Mouse (Mus musculus): ENCODE results near the gene Capzb. TPM values are rescaled to one million over a fixed set of nuclear protein-coding genes. Genes with fewer than 3 reads are reported as not detected.

Gene Capzb
- polyA plus RNA-seq, 1 experiment from 2014 or later: 382 TPM

DNA sequence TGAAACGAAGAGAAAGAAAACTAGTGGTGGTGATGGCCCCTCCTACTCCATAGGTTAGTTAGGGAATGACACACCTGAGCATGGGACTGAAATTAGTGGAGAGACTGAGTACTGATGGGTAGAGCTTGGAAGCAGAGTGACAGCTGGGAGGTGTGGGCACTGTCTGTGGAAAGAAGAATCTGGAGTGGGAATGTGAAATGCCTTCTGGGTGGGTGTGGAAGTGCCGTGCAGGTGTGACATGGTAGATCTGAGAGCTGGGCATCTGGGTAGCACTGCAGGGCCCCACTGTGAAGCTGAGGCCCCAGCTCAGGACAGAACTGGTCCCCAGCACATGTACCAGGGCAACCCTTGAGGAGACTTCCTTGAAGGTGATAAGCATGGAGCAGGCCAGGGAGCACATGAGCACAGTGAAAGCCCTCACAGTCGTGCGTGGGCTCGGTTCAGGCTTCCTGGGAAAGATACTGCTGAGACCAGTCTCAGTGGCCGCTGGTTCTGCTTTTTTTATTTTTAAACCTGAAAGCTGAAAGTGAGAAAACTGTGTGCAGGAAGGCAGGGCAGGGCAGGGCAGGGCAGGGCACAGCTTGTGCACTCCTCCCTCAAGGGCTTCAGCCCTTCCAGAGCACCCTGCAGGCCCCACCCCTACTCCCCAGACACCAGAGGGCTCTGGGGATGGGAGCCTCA is 66.1 kb downstream of the Capzb start:
- no peak overlapping the region for H3K9ac ChIP-seq (ENCODE audit: low read length)
- no peaks in the 10 kb centered on the region for H3K9me3 ChIP-seq (replicated peaks; ENCODE audit: control insufficient read depth, low read length)
- H3K4me1 ChIP-seq (ENCODE audit: control insufficient read depth, insufficient read depth, low read length): no peaks in the 10 kb centered on the region
- no peak overlapping the region for H3K27ac ChIP-seq (ENCODE audit: low read length)
- peaks cover 28% of the 10 kb centered on the region for H3K36me3 ChIP-seq (ENCODE audit: control insufficient read depth, insufficient read depth)
- no peak overlapping the region for H3K4me3 ChIP-seq (ENCODE audit: low read length)
- no peak overlapping the region for H3K4me2 ChIP-seq (ENCODE audit: low read depth, low read length)
- ATAC-seq (replicated peaks; ENCODE audit: extremely low read depth, insufficient read depth, low FRiP score): no peak
- H3K27me3 ChIP-seq (ENCODE audit: control insufficient read depth, insufficient read depth, low read length): no peaks in the 10 kb centered on the region
- WGBS: 69% methylated on average over 6 of the region's 6 CpGs

DNA sequence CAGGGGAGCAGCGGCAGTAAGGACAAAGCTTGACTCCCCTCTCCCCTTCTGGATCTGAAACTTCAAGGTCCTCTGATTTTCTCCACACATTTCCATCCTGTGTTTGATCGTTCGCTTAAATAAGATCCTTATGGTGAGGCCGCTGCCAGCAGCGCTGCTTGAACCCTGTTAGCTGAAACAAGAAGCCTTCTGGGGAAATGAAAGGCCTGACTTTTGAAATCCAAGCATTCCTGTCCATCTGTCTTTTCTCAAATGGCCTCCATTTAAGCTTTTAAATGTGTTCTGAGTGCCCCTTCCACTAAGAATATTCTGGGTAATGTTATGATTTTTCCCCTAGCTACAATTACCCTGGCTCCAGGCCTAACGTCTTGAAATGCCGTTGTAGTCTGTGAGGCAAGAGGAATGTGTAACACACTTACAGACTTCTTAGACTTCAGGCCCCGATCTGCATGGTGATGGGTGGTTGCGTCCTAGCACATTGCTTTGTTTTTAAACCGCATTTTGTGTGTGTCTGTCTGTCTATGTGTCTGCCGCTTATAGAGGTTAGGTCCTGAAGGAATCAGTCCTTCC is 66.7 kb downstream of the Capzb start:
- Histone ChIP-seq H3K4me3 (ENCODE audit: low read length) (no peak overlapping the region), H3K4me2 (ENCODE audit: low read depth, low read length) (no peak overlapping the region), H3K9me3 (replicated peaks; ENCODE audit: control insufficient read depth, low read length) (no peaks in the 10 kb centered on the region), H3K4me1 (ENCODE audit: control insufficient read depth, insufficient read depth, low read length) (no peaks in the 10 kb centered on the region), H3K27ac (ENCODE audit: low read length) (no peak overlapping the region), H3K9ac (ENCODE audit: low read length) (no peak overlapping the region), H3K27me3 (ENCODE audit: control insufficient read depth, insufficient read depth, low read length) (no peaks in the 10 kb centered on the region), H3K36me3 (ENCODE audit: control insufficient read depth, insufficient read depth) (peaks cover 34% of the 10 kb centered on the region)
- ATAC-seq (replicated peaks; ENCODE audit: extremely low read depth, insufficient read depth, low FRiP score): no peak
- WGBS: 81% methylated on average over 11 of the region's 11 CpGs

DNA sequence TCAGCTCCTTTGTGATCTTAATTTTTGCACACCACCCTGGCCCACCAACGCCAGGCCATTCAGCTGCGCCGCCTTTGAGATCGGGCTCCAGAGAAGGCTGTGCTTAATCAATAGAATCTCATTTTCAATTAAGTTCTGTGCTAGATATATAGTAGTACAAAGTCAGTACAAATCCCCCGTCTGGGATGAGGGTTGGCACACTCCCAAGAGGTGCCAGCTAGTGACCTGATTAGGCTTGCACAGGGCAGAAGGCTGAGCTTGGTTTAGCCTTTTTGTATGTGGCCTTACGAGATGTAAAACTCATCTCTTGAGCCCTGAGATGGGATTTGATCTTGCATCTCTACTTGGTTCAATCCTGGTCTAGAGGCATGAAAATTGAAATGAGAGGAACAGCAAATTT is 70.3 kb downstream of the Capzb start:
- no peak for ATAC-seq (replicated peaks; ENCODE audit: extremely low read depth, insufficient read depth, low FRiP score)
- H3K9me3 ChIP-seq (replicated peaks; ENCODE audit: control insufficient read depth, low read length): no peaks in the 10 kb centered on the region
- H3K9ac ChIP-seq (ENCODE audit: low read length): no peak overlapping the region
- H3K4me2 ChIP-seq (ENCODE audit: low read depth, low read length): no peak overlapping the region
- peaks cover 30% of the 10 kb centered on the region for H3K36me3 ChIP-seq (ENCODE audit: control insufficient read depth, insufficient read depth)
- no peak overlapping the region for H3K4me3 ChIP-seq (ENCODE audit: low read length)
- no peak overlapping the region for H3K27ac ChIP-seq (ENCODE audit: low read length)
- H3K27me3 ChIP-seq (ENCODE audit: control insufficient read depth, insufficient read depth, low read length): no peaks in the 10 kb centered on the region
- H3K4me1 ChIP-seq (ENCODE audit: control insufficient read depth, insufficient read depth, low read length): no peaks in the 10 kb centered on the region
- 90% methylated on average over 6 of the region's 6 CpGs for WGBS

DNA sequence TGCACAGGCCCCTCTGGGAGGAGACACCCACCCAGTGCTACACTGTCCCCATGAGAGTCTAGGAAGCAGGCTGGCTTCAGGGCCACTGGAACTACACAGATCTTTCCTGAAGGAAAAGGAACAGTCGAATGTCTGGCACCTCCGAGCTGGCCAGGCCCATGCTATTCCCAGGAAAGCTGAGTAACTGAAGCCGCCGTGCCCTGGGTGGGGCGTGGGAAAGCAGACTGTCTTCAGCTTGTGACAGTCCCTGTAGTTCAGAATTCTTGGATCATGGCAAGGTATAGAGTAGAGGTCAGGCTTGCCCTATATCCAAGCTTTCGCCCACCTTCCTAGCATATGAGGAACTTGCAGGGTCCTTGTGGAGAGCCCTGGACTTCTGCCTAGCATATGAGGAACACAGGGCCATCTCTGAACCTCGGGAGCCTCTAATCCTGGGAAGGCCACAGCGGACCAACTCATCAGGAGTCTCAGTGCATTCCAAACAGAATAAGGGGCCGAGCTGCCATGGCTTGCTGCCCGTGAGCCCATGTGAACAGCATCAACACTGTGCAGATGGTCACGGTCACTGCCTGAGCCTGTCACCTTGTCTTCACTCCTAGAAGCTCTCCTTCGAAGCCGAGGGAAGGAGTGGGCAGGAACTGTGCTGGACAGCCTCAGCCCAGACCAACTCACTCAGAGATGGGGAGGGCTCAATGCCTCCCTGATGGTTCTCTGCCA is 73.2 kb downstream of the Capzb start:
- Histone ChIP-seq H3K9me3 (replicated peaks; ENCODE audit: control insufficient read depth, low read length) (no peaks in the 10 kb centered on the region), H3K27me3 (ENCODE audit: control insufficient read depth, insufficient read depth, low read length) (no peaks in the 10 kb centered on the region), H3K36me3 (ENCODE audit: control insufficient read depth, insufficient read depth) (peaks cover 25% of the 10 kb centered on the region), H3K9ac (ENCODE audit: low read length) (no peak overlapping the region), H3K4me2 (ENCODE audit: low read depth, low read length) (no peak overlapping the region), H3K27ac (ENCODE audit: low read length) (no peak overlapping the region), H3K4me1 (ENCODE audit: control insufficient read depth, insufficient read depth, low read length) (no peaks in the 10 kb centered on the region), H3K4me3 (ENCODE audit: low read length) (no peak overlapping the region)
- ATAC-seq (replicated peaks; ENCODE audit: extremely low read depth, insufficient read depth, low FRiP score): no peak
- WGBS: 76% methylated on average over 13 of the region's 13 CpGs

DNA sequence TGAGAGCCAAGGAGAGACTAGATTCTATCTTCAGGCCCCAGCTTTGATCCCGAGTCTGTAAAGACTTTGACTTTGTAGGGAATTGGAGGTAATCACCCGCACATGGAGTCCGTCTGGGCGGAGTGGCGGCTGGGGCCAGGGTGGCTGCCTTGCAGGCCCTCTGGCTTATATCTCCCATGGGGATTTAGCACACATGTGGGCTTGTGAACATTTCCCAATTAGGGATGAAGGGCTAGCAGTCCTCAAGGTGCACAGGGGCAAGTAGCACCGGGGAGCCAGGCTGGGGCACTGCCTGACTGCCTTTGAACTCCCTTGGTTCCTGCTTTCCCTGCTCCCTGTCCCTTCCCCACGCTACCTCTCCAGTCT is 73.8 kb downstream of the Capzb start:
- no peak for ATAC-seq (replicated peaks; ENCODE audit: extremely low read depth, insufficient read depth, low FRiP score)
- no peak overlapping the region for H3K4me2 ChIP-seq (ENCODE audit: low read depth, low read length)

DNA sequence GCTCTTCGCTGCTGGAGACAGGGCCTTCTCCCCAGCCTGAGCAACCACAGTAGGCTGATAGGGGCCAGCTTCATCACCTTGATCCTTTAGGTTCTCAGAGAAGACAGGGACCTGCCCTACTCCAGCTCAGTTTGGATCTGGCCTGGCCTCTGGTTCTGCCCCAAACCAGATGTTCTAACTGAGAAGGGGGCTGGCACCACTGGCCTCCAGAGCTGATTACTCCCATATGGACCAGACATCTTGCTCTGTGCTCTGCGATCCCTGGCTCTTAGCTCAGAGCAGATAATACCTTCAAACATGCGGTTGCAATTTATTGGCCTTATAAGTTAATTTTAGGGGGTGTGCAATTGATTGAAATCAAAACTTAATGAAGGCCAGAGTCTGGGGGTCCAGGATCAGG is 74.6 kb downstream of the Capzb start:
- H3K9ac ChIP-seq (ENCODE audit: low read length): no peak overlapping the region
- H3K4me2 ChIP-seq (ENCODE audit: low read depth, low read length): no peak overlapping the region
- H3K27me3 ChIP-seq (ENCODE audit: control insufficient read depth, insufficient read depth, low read length): no peaks in the 10 kb centered on the region
- H3K4me3 ChIP-seq (ENCODE audit: low read length): no peak overlapping the region
- H3K27ac ChIP-seq (ENCODE audit: low read length): no peak overlapping the region
- H3K4me1 ChIP-seq (ENCODE audit: control insufficient read depth, insufficient read depth, low read length): peaks cover 6% of the 10 kb centered on the region
- no peak for ATAC-seq (replicated peaks; ENCODE audit: extremely low read depth, insufficient read depth, low FRiP score)
- H3K36me3 ChIP-seq (ENCODE audit: control insufficient read depth, insufficient read depth): peaks cover 23% of the 10 kb centered on the region
- H3K9me3 ChIP-seq (replicated peaks; ENCODE audit: control insufficient read depth, low read length): no peaks in the 10 kb centered on the region
- WGBS: 68% methylated on average over 3 of the region's 3 CpGs

More for the DNA sequence above, 73.8 kb downstream of the Capzb start:
- Histone ChIP-seq H3K36me3 (ENCODE audit: control insufficient read depth, insufficient read depth) (peaks cover 25% of the 10 kb centered on the region), H3K4me3 (ENCODE audit: low read length) (no peak overlapping the region), H3K27ac (ENCODE audit: low read length) (no peak overlapping the region), H3K9ac (ENCODE audit: low read length) (no peak overlapping the region), H3K4me1 (ENCODE audit: control insufficient read depth, insufficient read depth, low read length) (peaks cover under 1% of the 10 kb centered on the region; the same call in 1 of the 2 replicates), H3K9me3 (replicated peaks; ENCODE audit: control insufficient read depth, low read length) (no peaks in the 10 kb centered on the region), H3K27me3 (ENCODE audit: control insufficient read depth, insufficient read depth, low read length) (no peaks in the 10 kb centered on the region)
- WGBS: 81% methylated on average over 7 of the region's 7 CpGs

DNA sequence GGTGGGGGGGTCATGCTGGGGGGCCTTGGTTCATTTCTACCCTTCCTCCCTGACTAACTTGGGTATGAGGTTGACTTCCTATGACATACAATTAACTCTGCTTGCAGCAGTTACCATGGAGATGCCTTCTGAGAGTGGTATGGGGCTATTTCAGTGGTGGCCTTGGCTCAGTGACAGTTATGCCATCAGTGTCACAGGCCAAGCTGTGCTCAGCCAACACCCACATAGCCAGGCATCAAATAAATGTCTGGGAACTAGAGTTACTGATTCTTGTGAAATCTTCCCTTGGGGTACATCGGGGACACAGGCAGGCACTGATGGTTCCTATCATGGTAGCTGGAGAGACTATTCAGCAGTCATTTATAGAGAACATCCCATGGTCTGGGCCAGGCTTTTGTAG is 75.5 kb downstream of the Capzb start:
- no peak for ATAC-seq (replicated peaks; ENCODE audit: extremely low read depth, insufficient read depth, low FRiP score)
- peaks cover 19% of the 10 kb centered on the region for H3K36me3 ChIP-seq (ENCODE audit: control insufficient read depth, insufficient read depth)
- H3K4me2 ChIP-seq (ENCODE audit: low read depth, low read length): no peak overlapping the region
- H3K27ac ChIP-seq (ENCODE audit: low read length): no peak overlapping the region
- no peaks in the 10 kb centered on the region for H3K27me3 ChIP-seq (ENCODE audit: control insufficient read depth, insufficient read depth, low read length)
- H3K9ac ChIP-seq (ENCODE audit: low read length): no peak overlapping the region
- H3K9me3 ChIP-seq (replicated peaks; ENCODE audit: control insufficient read depth, low read length): no peaks in the 10 kb centered on the region
- H3K4me3 ChIP-seq (ENCODE audit: low read length): no peak overlapping the region
- H3K4me1 ChIP-seq (ENCODE audit: control insufficient read depth, insufficient read depth, low read length): peaks cover 6% of the 10 kb centered on the region
- 90% methylated on average over 1 of the region's 1 CpGs for WGBS

DNA sequence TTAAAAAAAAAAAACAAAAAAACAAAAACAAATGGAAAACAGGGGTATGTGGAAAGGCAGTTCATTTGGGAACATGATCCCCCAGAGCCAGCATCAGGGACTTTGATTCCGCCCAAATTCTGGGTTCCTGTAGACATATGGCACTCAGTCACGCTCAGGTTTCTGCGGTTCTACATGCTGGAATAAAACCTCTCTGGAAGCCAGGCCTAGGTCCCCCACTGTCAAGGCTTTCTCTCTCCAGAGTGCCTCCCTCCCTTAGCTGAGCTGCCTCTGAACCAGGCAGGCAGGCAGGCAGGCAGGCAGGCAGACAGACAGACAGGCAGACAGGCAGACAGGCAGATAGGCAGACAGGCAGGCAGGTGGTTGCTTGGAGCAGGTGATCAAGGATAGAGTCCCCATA is 77.5 kb downstream of the Capzb start:
- Histone ChIP-seq H3K4me2 (ENCODE audit: low read depth, low read length) (no peak overlapping the region), H3K4me3 (ENCODE audit: low read length) (no peak overlapping the region), H3K27ac (ENCODE audit: low read length) (no peak overlapping the region), H3K4me1 (ENCODE audit: control insufficient read depth, insufficient read depth, low read length) (peaks cover 6% of the 10 kb centered on the region), H3K36me3 (ENCODE audit: control insufficient read depth, insufficient read depth) (peaks cover 11% of the 10 kb centered on the region), H3K9me3 (replicated peaks; ENCODE audit: control insufficient read depth, low read length) (no peaks in the 10 kb centered on the region), H3K9ac (ENCODE audit: low read length) (no peak overlapping the region), H3K27me3 (ENCODE audit: control insufficient read depth, insufficient read depth, low read length) (no peaks in the 10 kb centered on the region)
- ATAC-seq (replicated peaks; ENCODE audit: extremely low read depth, insufficient read depth, low FRiP score): no peak
- WGBS: 96% methylated on average over 3 of the region's 3 CpGs

DNA sequence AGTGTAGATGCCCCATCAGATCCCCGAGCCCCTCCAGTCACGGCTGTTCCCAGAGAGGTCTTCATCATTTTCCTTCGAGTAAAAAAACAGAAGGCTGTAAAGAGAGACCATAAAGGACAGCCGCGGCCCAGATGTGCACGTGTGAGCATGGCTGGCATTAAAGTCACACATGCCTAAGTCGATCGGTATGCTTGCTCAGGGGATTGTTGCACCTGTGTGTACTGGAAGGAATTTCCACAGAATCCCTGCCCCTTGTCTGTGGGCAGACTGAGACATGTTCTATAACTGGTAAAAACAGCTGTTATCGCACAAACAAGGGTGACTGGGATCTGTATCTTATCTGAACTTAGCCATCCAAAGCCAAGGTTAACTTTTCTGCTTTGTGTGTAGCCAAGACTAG is 78.9 kb downstream of the Capzb start:
- no peak overlapping the region for H3K4me2 ChIP-seq (ENCODE audit: low read depth, low read length)
- WGBS: 83% methylated on average over 9 of the region's 9 CpGs
- ATAC-seq (replicated peaks; ENCODE audit: extremely low read depth, insufficient read depth, low FRiP score): no peak
- H3K4me1 ChIP-seq (ENCODE audit: control insufficient read depth, insufficient read depth, low read length): peaks cover 6% of the 10 kb centered on the region
- no peak overlapping the region for H3K9ac ChIP-seq (ENCODE audit: low read length)
- H3K27me3 ChIP-seq (ENCODE audit: control insufficient read depth, insufficient read depth, low read length): no peaks in the 10 kb centered on the region
- peaks cover 12% of the 10 kb centered on the region for H3K36me3 ChIP-seq (ENCODE audit: control insufficient read depth, insufficient read depth)
- H3K4me3 ChIP-seq (ENCODE audit: low read length): no peak overlapping the region
- H3K27ac ChIP-seq (ENCODE audit: low read length): no peak overlapping the region
- H3K9me3 ChIP-seq (replicated peaks; ENCODE audit: control insufficient read depth, low read length): no peaks in the 10 kb centered on the region

Measured in heart, embryonic 16.5 days (tissue).